Mouse (Mus musculus): ENCODE measurements around the gene Scamp4.
"Not testable (repeated sequence)": the region's sequence is repeated elsewhere in the genome, so short reads cannot be mapped to it uniquely, and the experiment has no call there.

The Scamp4 gene

GRCm38 (mm10) chr10:80578911-80579310 lies 23.8 kb upstream of the Scamp4 start:
- DNase-seq, result peak; percentile 80

- no peak for DNase-seq
Observed at GRCm38 (mm10) chr10:80583047-80583446, 19.6 kb upstream of the Scamp4 start.

GRCm38 (mm10) chr10:80584045-80584488 lies 18.6 kb upstream of the Scamp4 start:
- DNase-seq, result no peak

GRCm38 (mm10) chr10:80584642-80585552 lies 17.8 kb upstream of the Scamp4 start:
- DNase-seq, result no peak

GRCm38 (mm10) chr10:80585581-80585980 lies 17.1 kb upstream of the Scamp4 start:
- DNase-seq, result no peak

- DNase-seq, result no peak
Observed at GRCm38 (mm10) chr10:80586407-80587304, 16.0 kb upstream of the Scamp4 start.

GRCm38 (mm10) chr10:80587305-80587657 lies 15.4 kb upstream of the Scamp4 start:
- peak; percentile 73 for DNase-seq

- DNase-seq, result no peak
Observed at GRCm38 (mm10) chr10:80589127-80589878, 13.4 kb upstream of the Scamp4 start.

GRCm38 (mm10) chr10:80589879-80590854 lies 12.5 kb upstream of the Scamp4 start, which contains the start of gene Abhd17a:
Gene Abhd17a (minus strand): TSS chr10:80590341.
- peak; percentile 99 for DNase-seq

GRCm38 (mm10) chr10:80596318-80596717 lies 6.4 kb upstream of the Scamp4 start:
- DNase-seq, result no peak

GRCm38 (mm10) chr10:80603364-80603763 lies 692 bp downstream of the Scamp4 start:
- DNase-seq, result no peak

- no peak for DNase-seq
Observed at GRCm38 (mm10) chr10:80604001-80604509, 1.4 kb downstream of the Scamp4 start.

- no peak for DNase-seq
Observed at GRCm38 (mm10) chr10:80604988-80605387, 2.3 kb downstream of the Scamp4 start.

GRCm38 (mm10) chr10:80605721-80606120 lies 3.0 kb downstream of the Scamp4 start, which contains the start of gene Gm49322:
Gene Gm49322 (plus strand): TSS chr10:80606021.
- not testable (repeated sequence) for DNase-seq

GRCm38 (mm10) chr10:80606306-80606705 lies 3.6 kb downstream of the Scamp4 start:
- no peak for DNase-seq

GRCm38 (mm10) chr10:80606737-80607350 lies 4.2 kb downstream of the Scamp4 start:
- no peak for DNase-seq

- DNase-seq, result no peak
Observed at GRCm38 (mm10) chr10:80608435-80608834, 5.8 kb downstream of the Scamp4 start.

GRCm38 (mm10) chr10:80609269-80609924 lies 6.7 kb downstream of the Scamp4 start:
- no peak for DNase-seq

- no peak for DNase-seq
Observed at GRCm38 (mm10) chr10:80610116-80610785, 7.6 kb downstream of the Scamp4 start.

All from lung, postnatal 10 days (tissue).